Mouse (Mus musculus) layer of hippocampus, postnatal 10 days (tissue): ENCODE measurements around the gene Cfap61. TPM values are rescaled to one million over a fixed set of nuclear protein-coding genes. Genes with fewer than 3 reads are reported as not detected.

Source experiments
- DNase-seq, 2 experiments: peaks; one replicate each; pipeline ENCODE4 v3.0.0; 2021; ENCODE audit warnings: low spot score in 2 of 2
- total RNA-seq, 2 experiments: library from RNA; stranded (reverse); gene quantifications; 2 replicates each; pipeline ENCODE4 v1.2.3; 2021

Gene Cfap61
- total RNA-seq, 2 experiments from 2014 or later, result 3.6 to 4.1 TPM

DNA sequence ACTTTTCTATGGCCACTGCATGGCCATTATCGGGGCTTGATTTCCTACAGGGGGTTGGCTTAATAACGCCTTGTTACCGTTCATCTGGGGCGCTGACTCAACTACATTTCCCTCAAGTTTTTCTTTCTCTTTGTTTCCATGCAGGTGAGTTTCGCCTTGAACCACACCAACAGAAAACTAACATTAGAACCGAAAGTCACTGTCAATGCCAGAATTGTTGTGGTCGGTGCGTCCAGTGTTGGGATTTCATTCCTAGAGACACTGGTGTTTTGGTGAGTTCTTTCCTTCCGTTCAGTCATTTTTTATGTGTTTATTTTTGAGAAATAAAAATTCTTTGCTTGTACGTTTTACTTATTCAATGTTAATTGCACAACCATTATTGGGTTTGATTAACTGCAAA, 142.5 kb downstream of the Cfap61 start:
- no peak for DNase-seq

DNA sequence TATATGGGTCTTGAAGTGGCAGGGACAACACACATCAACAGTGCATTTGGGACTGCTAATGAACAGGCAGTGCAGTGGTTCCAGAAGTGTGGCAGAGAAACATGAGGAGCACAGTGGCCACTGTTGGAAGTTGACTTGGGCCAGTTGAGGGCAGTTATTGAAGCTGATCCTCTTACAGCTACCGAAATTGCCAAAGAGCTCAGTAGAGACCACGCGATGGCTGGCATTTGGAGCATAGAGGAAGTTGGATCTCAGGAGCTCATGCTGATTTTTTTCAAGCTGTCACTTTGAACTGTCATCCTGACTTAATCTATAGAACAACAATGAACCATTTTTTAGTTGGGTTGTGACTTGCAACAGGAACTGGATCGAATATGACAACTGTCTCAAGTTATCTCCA, 145.7 kb downstream of the Cfap61 start:
- no peak for DNase-seq

DNA sequence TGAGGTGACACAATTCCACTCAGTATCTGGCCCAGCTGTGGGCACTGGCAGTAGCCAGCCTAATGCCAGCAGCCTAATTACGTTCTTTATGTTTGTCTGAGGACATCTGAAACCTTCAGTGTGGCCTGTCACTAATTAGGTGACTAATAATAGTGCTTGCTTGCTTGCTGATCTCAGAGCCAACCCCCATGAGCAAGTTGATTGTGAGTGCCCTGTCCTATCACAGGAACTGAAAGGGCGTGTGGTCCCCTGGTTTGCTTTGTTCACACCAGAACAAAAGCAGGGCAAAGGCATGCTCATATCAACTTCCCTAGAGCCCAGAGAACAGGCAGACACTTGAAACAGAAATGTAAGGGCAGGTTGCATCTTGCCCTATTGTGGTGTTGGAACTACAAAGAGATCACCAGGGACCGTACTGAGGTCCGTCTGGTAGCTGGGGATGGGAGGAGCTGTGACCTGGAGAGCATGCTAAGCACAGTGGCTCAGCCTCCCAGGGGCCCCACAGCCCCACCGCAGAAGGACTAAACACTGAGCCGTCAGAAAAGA, 148.8 kb downstream of the Cfap61 start:
- DNase-seq, result no peak

DNA sequence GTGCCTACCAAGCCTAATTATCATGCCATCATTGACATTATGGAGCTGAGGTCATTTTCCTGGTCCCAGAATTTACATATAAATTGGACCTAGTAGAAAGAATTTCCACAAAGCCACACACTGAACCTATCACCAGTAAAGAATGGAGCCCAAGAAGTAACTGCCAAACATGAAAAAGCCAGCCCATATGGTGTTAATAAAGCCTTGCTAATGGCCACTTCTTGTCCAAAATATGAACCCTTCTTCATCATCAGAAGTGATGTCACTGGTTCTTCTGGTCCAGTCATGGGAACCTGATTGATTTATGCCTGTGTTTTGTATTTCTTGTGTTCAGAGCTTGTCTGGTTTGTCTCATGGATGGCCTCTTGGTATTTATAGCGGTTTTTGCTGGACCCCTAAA, 152.8 kb downstream of the Cfap61 start:
- no peak for DNase-seq

DNA sequence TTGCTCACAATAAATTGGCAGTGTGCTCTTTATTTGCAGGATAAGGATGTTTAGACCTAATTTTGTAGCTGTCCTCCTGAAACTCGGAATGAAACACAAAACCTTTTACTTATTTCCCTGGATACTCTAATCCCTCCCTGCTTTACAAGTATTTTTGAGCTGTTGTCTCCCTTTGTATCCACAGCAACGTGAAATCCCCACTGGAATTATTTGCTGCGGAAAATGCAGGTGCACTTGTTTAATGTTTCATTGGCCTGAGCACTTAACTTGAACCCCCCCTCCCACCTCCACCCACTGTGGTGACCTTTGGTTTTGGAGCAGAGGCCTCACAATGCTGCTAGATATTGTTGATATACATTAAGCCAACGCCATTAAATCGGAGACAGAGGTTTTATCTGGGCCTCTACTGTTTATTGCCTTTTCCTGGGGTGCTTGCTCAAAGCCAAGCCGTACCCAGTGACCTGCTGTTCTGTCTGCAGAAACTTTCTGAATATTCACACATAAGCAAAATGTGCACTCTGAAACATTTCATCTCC, 154.6 kb downstream of the Cfap61 start:
- no peak for DNase-seq

DNA sequence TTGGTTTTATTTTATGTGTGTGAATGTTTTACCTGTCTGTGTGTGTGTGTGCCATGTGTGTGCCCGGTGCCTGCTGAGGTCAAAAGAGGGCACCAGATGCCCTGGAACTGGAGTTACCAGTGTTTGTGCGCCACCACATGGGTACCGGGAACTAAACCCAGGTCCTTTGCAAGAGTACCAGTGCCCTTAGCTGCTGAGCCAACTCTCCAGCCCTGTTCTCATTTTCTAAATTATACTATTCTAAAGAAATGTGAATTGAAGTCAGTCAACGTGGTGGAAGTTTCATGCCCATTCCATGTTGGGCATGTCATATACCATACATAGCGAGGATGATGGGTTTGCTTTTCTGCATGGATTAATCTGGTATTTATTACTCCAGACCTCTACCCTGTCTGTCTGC, 162.9 kb downstream of the Cfap61 start:
- no peak for DNase-seq

DNA sequence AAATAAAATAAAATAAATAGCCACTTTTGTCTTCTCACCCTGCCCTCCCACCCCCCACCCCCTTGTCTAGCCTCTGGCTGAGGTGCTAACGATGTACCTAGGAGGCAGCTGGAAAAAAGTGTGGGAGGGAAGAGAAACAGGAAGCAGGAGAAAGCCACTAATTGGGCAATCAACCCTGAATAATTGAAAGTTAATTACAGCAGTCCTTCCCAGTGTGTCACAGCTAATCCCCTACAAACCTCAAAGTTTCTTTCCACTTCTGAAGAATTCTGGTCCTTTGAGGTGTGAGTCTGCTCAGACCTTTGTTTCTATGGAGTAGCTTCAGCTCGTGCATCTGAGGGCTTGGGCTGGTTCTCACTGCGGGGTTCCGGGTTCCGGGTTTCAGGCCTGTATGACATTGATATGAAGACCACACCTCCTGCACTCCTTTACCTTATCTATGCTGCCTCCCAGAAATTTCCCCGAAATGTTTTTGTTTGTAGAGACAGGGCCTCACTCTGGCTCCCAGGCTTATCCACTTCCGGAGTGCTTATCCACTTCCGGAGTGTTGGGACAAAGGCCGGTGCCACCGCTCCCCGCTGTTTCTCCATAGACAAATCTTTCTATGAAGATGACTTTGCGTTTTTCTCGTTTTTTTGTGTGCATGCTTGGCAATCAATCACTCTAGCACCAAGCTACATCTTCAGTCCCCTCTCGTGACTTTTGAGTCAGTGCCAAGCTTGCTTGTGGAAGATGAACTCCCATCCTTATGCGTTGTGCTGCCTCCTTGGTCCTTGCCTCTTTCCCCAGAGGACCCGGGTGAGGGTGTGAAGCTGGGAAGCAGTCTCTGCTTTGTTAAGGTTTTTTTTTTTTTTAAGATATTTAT, 164.5 kb downstream of the Cfap61 start:
- no peak for DNase-seq

DNA sequence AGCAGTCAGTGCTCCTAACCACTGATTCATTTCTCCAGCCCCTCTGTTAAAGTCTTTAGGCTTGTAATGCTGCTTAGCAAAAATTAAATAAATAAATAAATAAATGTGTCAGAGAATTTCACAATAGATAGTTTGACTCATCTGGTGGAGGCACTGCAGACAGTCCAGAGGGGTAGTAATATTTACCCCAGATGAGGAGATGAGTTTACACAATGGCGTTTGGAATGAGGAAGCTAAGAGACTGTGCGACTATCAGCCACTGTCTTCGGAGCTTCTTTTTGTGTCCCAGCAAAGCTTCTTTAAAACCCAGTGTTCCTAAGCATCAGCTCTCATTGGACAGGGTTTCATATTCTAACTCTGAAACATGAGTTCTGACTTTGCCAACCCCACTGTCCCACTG, 165.3 kb downstream of the Cfap61 start:
- no peak for DNase-seq

DNA sequence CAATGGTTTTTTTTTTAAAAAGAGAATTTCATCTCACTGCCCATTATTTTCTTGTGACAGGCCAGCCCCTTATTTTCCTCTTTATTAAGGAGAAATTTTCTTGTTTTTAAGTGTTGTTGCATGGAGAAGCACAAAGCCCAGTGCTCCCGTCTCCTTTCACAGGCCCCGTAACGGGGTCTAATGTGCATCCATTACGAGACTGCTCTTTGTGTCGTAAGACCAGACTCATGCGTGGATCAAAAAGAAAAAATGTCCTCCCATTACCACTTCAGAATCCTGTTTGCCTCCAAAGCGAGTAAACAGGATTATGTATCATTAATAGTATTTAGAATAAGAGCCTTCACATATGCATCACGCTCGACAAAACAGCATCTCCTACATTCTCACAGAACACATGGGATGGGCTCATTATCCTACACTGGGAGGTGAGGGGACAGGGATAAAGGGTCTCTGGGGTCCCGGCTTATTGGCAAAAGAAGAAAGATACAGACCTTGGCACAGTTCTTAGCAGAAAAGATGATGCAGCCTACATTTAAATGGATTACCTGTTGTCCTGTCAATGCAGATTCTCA, 166.0 kb downstream of the Cfap61 start:
- DNase-seq, result no peak

DNA sequence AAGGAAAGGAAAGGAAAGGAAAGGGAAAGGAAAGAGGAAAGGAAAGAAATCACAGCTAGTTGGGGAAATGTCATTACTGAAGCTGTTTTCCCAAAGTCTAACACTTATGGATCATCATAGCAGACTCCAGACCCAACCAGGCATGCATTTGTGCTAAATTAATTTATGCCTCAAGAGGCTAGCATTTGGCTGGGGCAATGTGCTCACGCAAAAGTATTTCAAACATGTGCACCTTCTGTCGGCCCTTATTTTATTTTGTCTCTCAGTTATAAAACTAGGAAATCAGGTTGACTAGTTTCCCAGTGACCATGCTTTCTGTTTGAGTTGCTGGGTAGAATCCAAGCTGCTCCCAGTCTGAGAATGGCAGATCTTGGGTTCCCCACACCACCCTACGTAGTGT, 168.0 kb downstream of the Cfap61 start:
- no peak for DNase-seq

DNA sequence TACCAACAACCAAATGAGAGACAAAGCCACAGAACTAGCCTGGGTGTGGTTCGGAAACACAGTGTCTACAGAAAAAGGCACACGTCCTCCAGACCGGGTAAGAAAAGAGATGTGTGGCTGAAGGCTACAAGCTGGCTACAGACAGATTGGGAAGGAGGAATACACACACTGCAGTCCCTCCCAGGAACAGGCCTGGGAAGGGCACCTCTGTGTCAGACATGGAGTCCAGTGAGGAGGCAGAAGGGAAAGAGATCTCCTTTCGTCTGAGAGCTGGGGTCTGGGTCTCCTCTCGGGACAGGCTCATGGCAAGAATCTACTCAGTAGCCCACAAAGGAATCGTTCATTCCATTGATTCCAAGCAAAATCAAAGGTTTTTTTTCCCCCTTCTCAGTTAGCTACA, 170.8 kb downstream of the Cfap61 start:
- no peak for DNase-seq

DNA sequence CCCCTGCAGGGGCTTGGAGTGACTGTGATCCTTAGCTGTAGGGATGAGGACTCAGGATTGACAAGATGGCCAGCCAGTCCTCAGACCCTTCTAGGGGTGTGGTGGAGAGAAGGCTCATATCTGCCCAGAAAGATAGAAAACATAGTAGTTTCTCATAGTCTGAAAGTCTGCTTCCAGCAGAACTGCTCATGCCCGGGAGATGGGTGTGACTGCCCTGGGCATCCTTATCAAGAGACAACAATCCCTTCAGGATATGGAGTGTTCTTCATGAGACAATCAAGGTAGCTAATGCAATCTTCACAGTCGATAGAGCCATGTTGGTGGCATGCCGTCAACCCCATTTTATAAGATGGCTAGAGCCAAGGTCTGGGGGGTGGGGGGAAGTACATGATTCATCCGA, 173.4 kb downstream of the Cfap61 start:
- DNase-seq, result no peak

DNA sequence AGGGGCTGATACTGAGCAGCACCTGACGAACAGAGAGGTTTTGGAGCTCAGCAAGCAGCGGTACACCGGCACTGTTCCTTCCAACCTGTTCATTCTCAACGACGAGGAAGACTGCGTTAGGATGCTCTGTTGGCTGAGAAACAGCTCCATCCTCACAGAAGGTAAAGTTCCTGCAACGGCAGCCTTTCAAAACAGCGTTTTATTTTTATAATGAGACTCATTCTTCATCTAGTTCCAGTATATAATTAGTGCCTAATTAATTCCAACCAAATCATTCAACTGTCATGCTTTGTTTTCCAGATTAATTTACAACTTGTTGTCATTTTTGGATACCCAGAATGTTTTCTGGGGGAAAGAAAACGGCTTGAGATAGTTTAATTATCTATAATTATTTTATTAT, 175.3 kb downstream of the Cfap61 start:
- no peak for DNase-seq

DNA sequence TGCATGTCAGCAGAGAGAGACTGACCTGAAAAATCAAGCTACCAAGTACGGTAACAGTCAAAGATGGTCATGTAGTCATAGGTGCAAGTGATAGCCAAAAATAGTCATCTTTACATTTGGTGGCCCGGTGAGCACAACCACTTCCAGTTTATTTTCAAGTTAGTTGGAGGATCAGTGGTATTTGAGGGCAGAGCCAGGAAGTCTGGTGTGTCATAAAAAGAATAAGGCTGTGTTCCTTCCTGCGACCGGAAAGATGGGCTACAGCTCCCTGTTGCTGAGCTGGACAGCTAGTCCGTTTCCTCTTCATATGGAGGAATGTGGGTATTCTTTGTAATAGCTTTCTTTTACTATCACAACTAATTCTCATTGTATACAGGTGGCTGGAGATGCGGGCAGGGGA, 181.7 kb downstream of the Cfap61 start:
- DNase-seq, result no peak

DNA sequence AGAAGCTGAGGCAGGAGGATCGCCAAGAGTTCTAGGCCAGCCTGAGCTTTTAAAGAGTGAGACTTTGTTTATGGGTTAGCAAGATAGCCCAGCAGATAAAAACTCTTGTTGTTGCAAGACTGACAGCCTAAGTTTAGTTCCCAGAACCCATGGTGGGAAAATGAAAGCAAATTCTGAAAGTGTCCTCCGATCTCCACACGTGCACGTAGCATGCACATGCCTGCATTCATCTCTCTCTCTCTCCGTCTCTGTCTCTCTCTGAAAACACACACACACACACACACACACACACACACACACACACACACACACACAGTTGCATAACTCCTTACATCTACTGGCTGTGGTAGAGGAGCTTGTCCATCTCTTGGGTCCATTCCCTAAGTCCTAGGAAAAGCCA, 182.1 kb downstream of the Cfap61 start:
- no peak for DNase-seq

DNA sequence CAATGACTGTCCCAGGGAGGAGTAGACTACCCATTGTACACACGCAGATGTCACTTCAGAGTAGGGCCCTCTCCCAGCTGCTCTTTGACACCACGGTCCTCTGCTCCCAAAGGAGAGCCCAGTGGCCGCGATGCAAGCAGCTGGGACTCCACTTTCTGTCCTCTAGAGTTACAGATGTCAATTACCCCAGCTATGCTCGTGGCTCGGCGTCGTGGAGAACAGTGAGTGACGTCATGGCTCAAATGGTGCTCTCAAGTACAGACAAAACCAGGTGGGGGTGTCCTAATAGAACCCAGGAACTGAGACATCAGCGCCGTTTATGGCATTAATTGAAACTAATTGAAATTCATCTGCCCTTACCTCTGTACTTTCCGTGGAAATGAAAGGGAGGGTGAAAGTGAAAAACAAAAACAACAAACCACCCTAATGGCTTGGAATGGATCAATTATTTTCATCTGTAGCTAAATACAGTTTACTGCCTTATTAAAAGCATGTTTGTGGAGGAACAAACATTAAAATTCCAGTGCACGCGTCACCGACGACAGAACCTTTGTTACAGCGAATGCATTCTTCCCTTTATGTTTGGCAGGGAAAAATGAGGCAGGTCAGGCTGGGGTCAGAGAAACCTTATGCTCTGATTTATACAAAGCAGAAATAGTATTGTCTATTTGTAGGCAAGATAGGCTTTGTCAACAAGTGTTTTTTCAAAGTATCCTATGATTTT, 182.8 kb downstream of the Cfap61 start:
- no peak for DNase-seq

DNA sequence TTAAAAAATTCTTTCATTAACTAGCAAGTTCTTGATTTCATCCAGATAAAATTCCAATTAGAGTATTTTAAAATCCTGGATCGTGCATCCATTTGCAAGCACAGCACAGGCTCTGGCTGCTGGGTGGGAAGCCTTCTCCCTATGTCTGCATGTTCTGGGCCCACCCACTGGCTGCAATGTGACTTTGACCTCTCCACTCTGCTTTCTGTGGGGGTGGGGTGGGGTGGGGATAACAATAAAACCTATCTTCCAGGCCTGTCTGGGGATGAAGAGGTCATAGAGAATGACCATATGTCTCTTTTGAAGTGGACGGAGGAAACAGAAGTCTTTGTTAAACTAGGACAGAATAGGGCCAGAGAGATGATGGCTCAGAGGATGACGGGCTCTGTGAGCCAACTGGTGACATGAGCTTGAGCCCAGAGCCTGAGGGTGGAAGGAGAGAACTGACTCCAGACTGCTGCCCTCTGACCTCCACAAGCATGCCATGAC, 183.4 kb downstream of the Cfap61 start:
- no peak for DNase-seq

DNA sequence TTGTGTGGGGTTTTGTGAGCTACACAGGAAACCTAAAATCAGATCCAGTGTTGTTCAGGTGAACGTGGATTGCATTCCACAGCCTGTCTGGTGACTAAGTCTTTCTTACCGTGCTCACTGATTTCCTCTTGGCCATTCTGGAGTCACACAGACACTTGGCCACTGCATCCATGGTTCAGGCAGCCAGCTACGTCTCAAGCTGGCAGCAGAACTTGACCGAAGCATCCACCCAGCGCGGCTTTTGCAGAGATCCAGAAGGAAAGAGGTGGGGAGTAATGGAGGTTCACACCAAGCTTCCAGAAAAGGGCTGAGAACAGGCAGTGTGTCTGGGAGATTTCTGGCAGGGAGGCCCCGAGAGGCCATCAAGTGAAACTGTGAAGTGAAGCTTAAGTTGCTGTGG, 187.0 kb downstream of the Cfap61 start:
- DNase-seq, result no peak

DNA sequence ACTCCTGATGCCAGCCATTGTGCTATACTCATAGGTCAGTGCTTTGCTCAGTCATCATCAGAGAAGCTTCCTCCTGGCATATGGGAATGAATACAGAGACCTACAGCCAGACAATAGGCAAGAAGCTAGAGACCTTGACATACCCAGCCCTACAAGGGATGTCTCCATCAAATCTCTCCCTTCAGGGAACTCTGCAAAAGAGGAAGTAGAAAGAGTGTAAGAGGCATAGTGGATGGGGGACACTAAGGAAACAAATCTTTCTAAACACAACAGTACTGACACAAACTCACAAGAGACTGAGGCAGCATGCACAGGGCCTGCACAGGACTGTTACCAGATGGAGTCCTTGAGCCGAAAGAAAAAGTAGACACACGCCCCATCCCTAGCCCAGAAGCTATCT, 190.5 kb downstream of the Cfap61 start:
- no peak for DNase-seq

DNA sequence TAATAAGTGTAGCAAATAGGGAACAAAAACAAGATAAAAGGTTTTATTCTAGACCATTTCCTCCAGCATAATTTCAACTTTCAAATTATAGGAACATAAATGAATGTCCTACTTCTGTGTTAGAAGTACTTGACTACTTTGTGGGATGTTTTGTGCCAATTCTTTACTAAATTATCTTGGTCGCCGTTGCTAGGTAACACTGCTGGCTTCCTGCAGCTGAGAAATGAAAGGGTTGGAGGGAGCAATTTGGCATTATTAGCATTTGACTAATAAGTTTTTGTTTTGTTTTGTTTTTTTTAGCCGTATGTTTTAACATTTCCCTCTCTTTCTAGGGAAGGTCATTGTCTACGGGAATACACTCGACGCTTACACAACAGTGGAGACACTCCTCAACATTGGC, 194.0 kb downstream of the Cfap61 start:
- no peak for DNase-seq

DNA sequence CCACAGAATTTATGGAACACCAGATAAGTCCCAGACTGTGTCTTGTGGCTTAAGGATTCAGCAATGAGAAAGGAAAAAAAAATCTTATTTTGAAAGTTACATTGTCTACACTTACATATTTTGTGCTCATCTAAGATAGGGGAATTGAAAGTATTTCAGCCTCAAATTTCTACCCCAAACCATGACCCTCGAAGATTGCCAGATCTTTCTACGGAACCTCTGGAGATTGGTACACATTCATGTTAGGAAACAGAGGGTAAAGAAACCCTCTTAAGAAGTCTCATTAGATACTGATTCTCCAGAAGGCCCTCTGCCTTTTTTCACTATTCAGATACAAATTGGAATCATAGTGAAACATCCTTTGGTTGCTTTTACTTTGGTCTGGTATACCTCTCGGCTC, 195.9 kb downstream of the Cfap61 start:
- no peak for DNase-seq

DNA sequence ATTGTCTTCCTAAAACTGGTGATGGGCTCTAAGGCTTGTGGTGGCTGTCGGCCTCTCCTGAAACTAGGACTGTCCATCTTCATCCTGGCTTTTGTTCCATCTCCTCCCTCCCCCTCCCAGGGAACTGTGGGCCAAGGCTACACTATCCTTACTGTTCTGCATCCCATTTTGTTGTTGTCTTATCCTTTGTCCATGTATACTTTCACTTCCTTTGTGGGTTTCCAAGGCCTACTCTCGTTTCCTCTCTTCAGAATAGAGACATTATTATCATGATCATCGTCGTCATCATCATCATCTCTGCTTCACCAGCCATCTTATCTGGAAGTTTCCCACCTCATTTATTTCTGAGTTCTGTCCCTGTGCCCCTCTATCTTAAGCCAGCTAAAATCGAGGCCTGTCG, 199.7 kb downstream of the Cfap61 start:
- no peak for DNase-seq
